Mouse (Mus musculus) lung, embryonic 16.5 days (tissue): ENCODE results near the gene Pfas. TPM values are rescaled to one million over a fixed set of nuclear protein-coding genes. Genes with fewer than 3 reads are reported as not detected.
A peak's percentile ranks its signal among the peaks of the same experiment; 100 is the strongest.
"Not testable (repeated sequence)": the region's sequence is repeated elsewhere in the genome, so short reads cannot be mapped to it uniquely, and the experiment has no call there.

Experiments
- ATAC-seq: fragments of 200-750 bp; cut with Nextera tagmentation; 2 replicates; pipeline ENCODE4 v1.8.0; 2017; ENCODE audit warnings: low read depth, mild to moderate bottlenecking, moderate library complexity
- H3K27ac ChIP-seq: fragments of 300-500 bp; sonication (generic); 2 replicates; pipeline ENCODE4 v1.5.1; 2014; ENCODE audit warnings: mild to moderate bottlenecking, control low read depth, low read length
- H3K27me3 ChIP-seq: fragments of 300-500 bp; sonication (generic); 2 replicates; pipeline ENCODE4 v1.6.1; 2014; ENCODE audit warnings: low read depth, low read length, mixed read lengths; ENCODE audit not compliant: control insufficient read depth, insufficient read depth
- H3K36me3 ChIP-seq: fragments of 300-500 bp; sonication (generic); 2 replicates; pipeline ENCODE4 v1.6.1; 2014; ENCODE audit warnings: low read length; ENCODE audit not compliant: control insufficient read depth, insufficient read depth
- H3K4me1 ChIP-seq: fragments of 300-500 bp; sonication (generic); replicated peaks from 2 replicates; pipeline ENCODE4 v1.6.1; 2014; ENCODE audit warnings: low read length, mixed read lengths; ENCODE audit not compliant: control insufficient read depth, insufficient read depth
- H3K4me2 ChIP-seq: fragments of 300-500 bp; sonication (generic); 2 replicates; pipeline ENCODE4 v1.6.1; 2014; ENCODE audit warnings: low read depth, low read length, control low read depth
- H3K4me3 ChIP-seq: fragments of 300-500 bp; sonication (generic); 2 replicates; pipeline ENCODE4 v1.5.1; 2014; ENCODE audit warnings: mild to moderate bottlenecking, low read length, control low read depth
- H3K9ac ChIP-seq: fragments of 300-500 bp; sonication (generic); 2 replicates; pipeline ENCODE4 v1.6.1; 2014; ENCODE audit warnings: low read length, control low read depth
- H3K9me3 ChIP-seq: fragments of 300-500 bp; sonication (generic); 2 replicates; pipeline ENCODE4 v1.6.1; 2016; ENCODE audit warnings: low read length; ENCODE audit not compliant: control insufficient read depth
- WGBS: fragments of 180-500 bp; shearing (Covaris S2); extraction: QIAGEN DNeasy Blood & Tissue Kit; methylation state at CpG from one replicate; pipeline ENCODE4 v1.1.7; 2014; 5-methylcytosine and 5-hydroxymethylcytosine counted together
- polyA plus RNA-seq: library from polyadenylated mRNA; unstranded; fragments of >200 nt; fragmentation: Nextera tagmentation; extraction: Ambion mirVana; gene quantifications from 2 replicates; pipeline ENCODE4 v1.2.1, GENCODE M21; 2015

Gene Pfas
- polyA plus RNA-seq, 1 experiment from 2014 or later, result 27.0 TPM

- H3K4me3 ChIP-seq, H3K27ac ChIP-seq, ATAC-seq: not testable (repeated sequence)
Observed at GRCm38 (mm10) chr11:69006575-69006974, 1.7 kb downstream of the Pfas start.

GRCm38 (mm10) chr11:69005193-69005592 is 3.1 kb downstream of the Pfas start:
- ATAC-seq, result no peak
- Histone ChIP-seq H3K4me2 (no peak overlapping the region), H3K36me3 (peaks cover 18% of the 10 kb centered on the region), H3K9ac (no peak overlapping the region), H3K27me3 (no peaks in the 10 kb centered on the region), H3K27ac (no peak overlapping the region), H3K4me1 (peaks cover 10% of the 10 kb centered on the region), H3K4me3 (no peak overlapping the region), H3K9me3 (no peaks in the 10 kb centered on the region)
- 83% methylated on average over 7 of the region's 7 CpGs for WGBS

More at GRCm38 (mm10) chr11:69006575-69006974, 1.7 kb downstream of the Pfas start:
- H3K36me3 ChIP-seq, H3K27me3 ChIP-seq, H3K9me3 ChIP-seq, H3K9ac ChIP-seq, H3K4me2 ChIP-seq: not testable (repeated sequence)
- peaks cover 12% of the 10 kb centered on the region for H3K4me1 ChIP-seq

- H3K27me3 ChIP-seq, result no peaks in the 10 kb centered on the region
- no peak for ATAC-seq
- H3K4me2 ChIP-seq, result no peak overlapping the region
- no peak overlapping the region for H3K4me3 ChIP-seq
- no peak overlapping the region for H3K27ac ChIP-seq
- 47% methylated on average over 4 of the region's 4 CpGs for WGBS
- no peak overlapping the region for H3K9ac ChIP-seq
- no peaks in the 10 kb centered on the region for H3K9me3 ChIP-seq
- peaks cover 10% of the 10 kb centered on the region for H3K4me1 ChIP-seq
- H3K36me3 ChIP-seq, result peaks cover 28% of the 10 kb centered on the region
Observed at GRCm38 (mm10) chr11:69003592-69003991, 4.7 kb downstream of the Pfas start.

- not testable (repeated sequence) for ATAC-seq
- peaks cover 34% of the 10 kb centered on the region for H3K36me3 ChIP-seq
Observed at GRCm38 (mm10) chr11:69002782-69003181, 5.5 kb downstream of the Pfas start.

GRCm38 (mm10) chr11:68997080-68997479 is 11.2 kb downstream of the Pfas start:
- H3K9ac ChIP-seq, result no peak overlapping the region
- peaks cover 45% of the 10 kb centered on the region for H3K36me3 ChIP-seq
- no peaks in the 10 kb centered on the region for H3K4me1 ChIP-seq
- H3K27me3 ChIP-seq, result no peaks in the 10 kb centered on the region
- ATAC-seq, result no peak
- H3K4me2 ChIP-seq, result no peak overlapping the region
- H3K9me3 ChIP-seq, result no peaks in the 10 kb centered on the region
- no peak overlapping the region for H3K27ac ChIP-seq
- H3K4me3 ChIP-seq, result no peak overlapping the region
- WGBS, result 87% methylated on average over 4 of the region's 4 CpGs

More at GRCm38 (mm10) chr11:69002782-69003181, 5.5 kb downstream of the Pfas start:
- H3K9me3 ChIP-seq, H3K9ac ChIP-seq, H3K4me3 ChIP-seq, H3K27me3 ChIP-seq, H3K27ac ChIP-seq, H3K4me2 ChIP-seq, H3K4me1 ChIP-seq: not testable (repeated sequence)
- 87% methylated on average over 4 of the region's 4 CpGs for WGBS

GRCm38 (mm10) chr11:68994377-68994776 is 13.9 kb downstream of the Pfas start:
- Histone ChIP-seq H3K27ac (no peak overlapping the region), H3K9ac (no peak overlapping the region), H3K9me3 (no peaks in the 10 kb centered on the region), H3K36me3 (peaks cover 34% of the 10 kb centered on the region), H3K27me3 (no peaks in the 10 kb centered on the region), H3K4me2 (no peak overlapping the region), H3K4me1 (no peaks in the 10 kb centered on the region), H3K4me3 (no peak overlapping the region)
- no peak for ATAC-seq
- 96% methylated on average over 3 of the region's 3 CpGs for WGBS

- no peak overlapping the region for H3K4me2 ChIP-seq
- H3K27me3 ChIP-seq, result no peaks in the 10 kb centered on the region
- ATAC-seq, result no peak
- H3K36me3 ChIP-seq, result peaks cover 32% of the 10 kb centered on the region
- no peak overlapping the region for H3K9ac ChIP-seq
- 81% methylated on average over 7 of the region's 7 CpGs for WGBS
- no peaks in the 10 kb centered on the region for H3K9me3 ChIP-seq
- H3K4me3 ChIP-seq, result no peak overlapping the region
- no peak overlapping the region for H3K27ac ChIP-seq
- H3K4me1 ChIP-seq, result no peaks in the 10 kb centered on the region
Observed at GRCm38 (mm10) chr11:68993122-68993521, 15.1 kb downstream of the Pfas start.

GRCm38 (mm10) chr11:68988341-68988740 is 19.9 kb downstream of the Pfas start:
- Histone ChIP-seq H3K27ac (no peak overlapping the region), H3K4me2 (no peak overlapping the region), H3K36me3 (peaks cover 26% of the 10 kb centered on the region), H3K27me3 (no peaks in the 10 kb centered on the region), H3K9me3 (no peaks in the 10 kb centered on the region), H3K4me1 (no peaks in the 10 kb centered on the region), H3K4me3 (no peak overlapping the region), H3K9ac (no peak overlapping the region)
- ATAC-seq, result 0 out of 2 replicates have a peak, but pooled peaks have one; percentile 26
- WGBS, result 79% methylated on average over 17 of the region's 17 CpGs

GRCm38 (mm10) chr11:68987365-68987882 is 20.8 kb downstream of the Pfas start:
- Histone ChIP-seq H3K4me1 (no peaks in the 10 kb centered on the region), H3K4me2 (no peak overlapping the region), H3K9ac (no peak overlapping the region), H3K36me3 (peaks cover 24% of the 10 kb centered on the region), H3K4me3 (no peak overlapping the region), H3K9me3 (no peaks in the 10 kb centered on the region), H3K27ac (no peak overlapping the region), H3K27me3 (no peaks in the 10 kb centered on the region)
- ATAC-seq, result no peak
- 90% methylated on average over 11 of the region's 11 CpGs for WGBS
